Mouse (Mus musculus) MEL (cell line): ENCODE results near the gene Chic1. TPM values are rescaled to one million over a fixed set of nuclear protein-coding genes. Genes with fewer than 3 reads are reported as not detected.

ENCODE experiments used
- DNase-seq: peaks from one replicate; pipeline ENCODE4 v3.0.0; 2011; ENCODE audit warnings: low read depth, low spot score
- H3K27ac ChIP-seq: 2 replicates; pipeline ENCODE4 v1.5.1; 2012; ENCODE audit warnings: low read depth, mild to moderate bottlenecking, control low read depth, low read length, moderate library complexity; ENCODE audit not compliant: control insufficient read depth
- H3K27me3 ChIP-seq, 2 experiments: fragments of 150-350 bp in 1 of 2; sonication (generic) in 1 of 2; 2 replicates each; pipeline ENCODE4 v1.6.1; 2012; ENCODE audit warnings: low read length in 2 of 2, mild to moderate bottlenecking in 2 of 2, improper control_type of control experiment in 1 of 2, moderate library complexity in 1 of 2; ENCODE audit not compliant: insufficient read depth in 2 of 2, control insufficient read depth in 1 of 2
- H3K36me3 ChIP-seq, 2 experiments: 2 replicates each; pipeline ENCODE4 v1.6.1; 2012 to 2014; ENCODE audit warnings: low read length in 2 of 2, improper control_type of control experiment in 1 of 2, inconsistent platforms in 1 of 2, mild to moderate bottlenecking in 1 of 2; ENCODE audit not compliant: insufficient read depth in 2 of 2, control insufficient read depth in 1 of 2
- H3K4me1 ChIP-seq, 2 experiments: fragments of 150-350 bp in 1 of 2; sonication (generic) in 1 of 2; 2 replicates each; pipeline ENCODE4 v1.6.1; 2012; ENCODE audit warnings: low read length in 2 of 2, improper control_type of control experiment in 1 of 2, mild to moderate bottlenecking in 1 of 2; ENCODE audit not compliant: insufficient read depth in 2 of 2, control insufficient read depth in 1 of 2
- H3K4me3 ChIP-seq, 2 experiments: fragments of 150-350 bp in 1 of 2; sonication (generic) in 1 of 2; 2 replicates each; pipeline ENCODE4 v1.5.1; 2012; ENCODE audit warnings: low read depth in 2 of 2, low read length in 2 of 2, mild to moderate bottlenecking in 2 of 2, moderate library complexity in 2 of 2, control low read depth in 1 of 2, improper control_type of control experiment in 1 of 2; ENCODE audit not compliant: control insufficient read depth in 1 of 2, insufficient read depth in 1 of 2
- H3K79me2 ChIP-seq: 2 replicates; pipeline ENCODE4 v1.6.1; 2012; ENCODE audit warnings: mild to moderate bottlenecking, low read length, moderate library complexity; ENCODE audit not compliant: control insufficient read depth, poor library complexity, insufficient read depth
- H3K9ac ChIP-seq: 2 replicates; pipeline ENCODE4 v1.6.1; 2012; ENCODE audit warnings: low read depth, mild to moderate bottlenecking, control low read depth, low read length, moderate library complexity; ENCODE audit not compliant: control insufficient read depth, poor library complexity, severe bottlenecking
- H3K9me3 ChIP-seq: fragments of 150-350 bp; sonication (generic); replicated peaks from 2 replicates; pipeline ENCODE4 v1.6.1; 2012; ENCODE audit warnings: mild to moderate bottlenecking, low read length, improper control_type of control experiment, moderate library complexity; ENCODE audit not compliant: insufficient read depth
- MAFK ChIP-seq: IDR thresholded peaks from 2 replicates; pipeline ENCODE4 v1.6.1; 2011; ENCODE audit warnings: low read depth, mild to moderate bottlenecking, low read length, improper control_type of control experiment, borderline replicate concordance
- MEF2A ChIP-seq: IDR thresholded peaks from 2 replicates; pipeline ENCODE4 v1.6.1; 2014; ENCODE audit warnings: low read depth, mild to moderate bottlenecking, inconsistent platforms, low read length, improper control_type of control experiment; ENCODE audit not compliant: poor library complexity, insufficient replicate concordance, severe bottlenecking; ENCODE audit errors: extremely low read depth
- MXI1 ChIP-seq: IDR thresholded peaks from 2 replicates; pipeline ENCODE4 v1.6.1; 2011; ENCODE audit warnings: mild to moderate bottlenecking, low read depth, low read length, improper control_type of control experiment
- NRF1 ChIP-seq: IDR thresholded peaks from 2 replicates; pipeline ENCODE4 v1.6.1; 2014; ENCODE audit warnings: low read depth, mild to moderate bottlenecking, inconsistent platforms, low read length, improper control_type of control experiment, moderate library complexity; ENCODE audit not compliant: poor library complexity, insufficient read depth, severe bottlenecking
- POLR2AphosphoS5 ChIP-seq: IDR thresholded peaks from 2 replicates; pipeline ENCODE4 v1.6.1; 2012; ENCODE audit warnings: low read depth, borderline replicate concordance, mild to moderate bottlenecking, inconsistent platforms, low read length, moderate library complexity, mixed read lengths
- RAD21 ChIP-seq: IDR thresholded peaks from 2 replicates; pipeline ENCODE4 v1.6.1; 2011; ENCODE audit warnings: mild to moderate bottlenecking, low read depth, low read length, improper control_type of control experiment
- RCOR1 ChIP-seq: IDR thresholded peaks from 2 replicates; pipeline ENCODE4 v1.6.1; 2012; ENCODE audit warnings: low read depth, mild to moderate bottlenecking, inconsistent platforms, low read length, improper control_type of control experiment
- SMC3 ChIP-seq: IDR thresholded peaks from 2 replicates; pipeline ENCODE4 v1.6.1; 2011; ENCODE audit warnings: low read depth, low read length, improper control_type of control experiment
- TCF12 ChIP-seq: IDR thresholded peaks from 2 replicates; pipeline ENCODE4 v1.6.1; 2014; ENCODE audit warnings: low read depth, mild to moderate bottlenecking, inconsistent platforms, low read length, improper control_type of control experiment, moderate library complexity
- UBTF ChIP-seq: IDR thresholded peaks from 2 replicates; pipeline ENCODE4 v1.6.1; 2012; ENCODE audit warnings: low read depth, mild to moderate bottlenecking, inconsistent platforms, low read length, improper control_type of control experiment, moderate library complexity, borderline replicate concordance; ENCODE audit not compliant: insufficient read depth
- USF2 ChIP-seq, 2 experiments: IDR thresholded peaks; 2 replicates each; pipeline ENCODE4 v1.6.1; 2011 to 2012; ENCODE audit warnings: improper control_type of control experiment in 2 of 2, low read length in 2 of 2, borderline replicate concordance in 1 of 2, inconsistent platforms in 1 of 2, low read depth in 1 of 2, mild to moderate bottlenecking in 1 of 2; ENCODE audit not compliant: insufficient read depth in 1 of 2
- ZKSCAN1 ChIP-seq: IDR thresholded peaks from 2 replicates; pipeline ENCODE4 v1.6.1; 2012; ENCODE audit warnings: low read depth, mild to moderate bottlenecking, inconsistent platforms, low read length, improper control_type of control experiment, moderate library complexity
- polyA plus RNA-seq, 2 experiments: library from polyadenylated mRNA; stranded (reverse) in 1 of 2; unstranded in 1 of 2; fragments of >175 nt in 1 of 2; fragments of >200 nt in 1 of 2; gene quantifications; 2 replicates each; pipeline versions ENCODE4 v1.2.1 to v1.2.4; 2012; ENCODE audit warnings: low replicate concordance in 2 of 2, low read depth in 1 of 2; ENCODE audit not compliant: insufficient read length in 2 of 2, insufficient read depth in 1 of 2, missing spikeins in 1 of 2
- total RNA-seq: library from RNA; depleted of rRNA; stranded (reverse); fragments of 300-350 nt; gene quantifications from 2 replicates; pipeline ENCODE4 v1.2.3, GENCODE M21; 2012

Gene Chic1
- total and polyA plus RNA-seq, 3 experiments: not detected

- TF ChIP-seq POLR2AphosphoS5 (no peak), SMC3 (peak; percentile 25; the same call in 1 of the 2 replicates), MEF2A (no peak), USF2 (IDR thresholded peaks at IDR 0.05; ENCODE audit: borderline replicate concordance in 1 of 2, insufficient read depth in 1 of 2, low read depth in 1 of 2, low read length in 2 of 2) (no peak), NRF1 (no peak)
Measured at GRCm38 (mm10) chrX:103374250-103374649, 18.0 kb downstream of the Chic1 start (continued).

- TF ChIP-seq MXI1 (no peak), RAD21 (peak; percentile 3)
- TF ChIP-seq, all 39 proteins: peak for 1
- no peaks in the 10 kb centered on the region for H3K4me1 ChIP-seq
- H3K27me3 ChIP-seq: no peaks in the 10 kb centered on the region; a peak in 1 of 4 replicates
- no peak overlapping the region for H3K9ac ChIP-seq
- H3K4me3 ChIP-seq: no peak overlapping the region
- H3K9me3 ChIP-seq: no peaks in the 10 kb centered on the region
- no peaks in the 10 kb centered on the region for H3K36me3 ChIP-seq
- no peaks in the 10 kb centered on the region for H3K79me2 ChIP-seq
- no peak overlapping the region for H3K27ac ChIP-seq
- no peak for DNase-seq
Measured at GRCm38 (mm10) chrX:103384528-103384927, 28.3 kb downstream of the Chic1 start.

- H3K36me3 ChIP-seq: no peaks in the 10 kb centered on the region
- H3K9ac ChIP-seq: no peak overlapping the region
- no peaks in the 10 kb centered on the region for H3K9me3 ChIP-seq
- H3K4me3 ChIP-seq: no peak overlapping the region
- TF ChIP-seq MAFK (no peak), TCF12 (no peak), UBTF (no peak), RCOR1 (no peak), USF2 (IDR thresholded peaks at IDR 0.05; ENCODE audit: borderline replicate concordance in 1 of 2, insufficient read depth in 1 of 2, low read depth in 1 of 2, low read length in 2 of 2) (no peak)
- H3K4me1 ChIP-seq: no peaks in the 10 kb centered on the region
- DNase-seq: no peak
- no peaks in the 10 kb centered on the region for H3K79me2 ChIP-seq
- H3K27ac ChIP-seq: no peak overlapping the region
- H3K27me3 ChIP-seq: peaks cover 0 to 2% of the 10 kb centered on the region in 2 experiments; a peak in 2 of 4 replicates
Measured at GRCm38 (mm10) chrX:103388131-103388530, 31.9 kb downstream of the Chic1 start.

GRCm38 (mm10) chrX:103393841-103394240 is 37.6 kb downstream of the Chic1 start:
- H3K4me3 ChIP-seq: no peak overlapping the region
- no peak for TF ChIP-seq RCOR1
- no peak for TF ChIP-seq ZKSCAN1
- no peak for DNase-seq
- no peaks in the 10 kb centered on the region for H3K36me3 ChIP-seq
- H3K4me1 ChIP-seq: no peaks in the 10 kb centered on the region
- no peak overlapping the region for H3K27ac ChIP-seq
- no peaks in the 10 kb centered on the region for H3K79me2 ChIP-seq
- H3K9me3 ChIP-seq: no peaks in the 10 kb centered on the region
- H3K27me3 ChIP-seq: peaks cover 0 to 2% of the 10 kb centered on the region in 2 experiments; a peak in 2 of 4 replicates
- no peak overlapping the region for H3K9ac ChIP-seq
